Mouse (Mus musculus) midbrain, embryonic 15.5 days (tissue): ENCODE measurements at regions not wholly inside any gene's neighbourhood (a gene's known extent, or its start where the extent isn't known, plus 50 kb on each side); places are given as distances from the start of the nearest gene placed in this dataset.
"Not testable (repeated sequence)": the region's sequence is repeated elsewhere in the genome, so short reads cannot be mapped to it uniquely, and the experiment has no call there.

Source experiments
- ATAC-seq: fragments of 200-750 bp; cut with Nextera tagmentation; replicated peaks from 2 replicates; pipeline ENCODE4 v1.8.0; 2017; ENCODE audit warnings: moderate TSS enrichment
- H3K27ac ChIP-seq: fragments of 300-500 bp; sonication (generic); 2 replicates; pipeline ENCODE4 v1.5.1; 2015; ENCODE audit warnings: mild to moderate bottlenecking, inconsistent platforms
- H3K27me3 ChIP-seq: fragments of 300-500 bp; sonication (generic); replicated peaks from 2 replicates; pipeline ENCODE4 v1.6.1; 2015; ENCODE audit warnings: inconsistent platforms
- H3K36me3 ChIP-seq: fragments of 300-500 bp; sonication (generic); replicated peaks from 2 replicates; pipeline ENCODE4 v1.6.1; 2015; ENCODE audit warnings: inconsistent platforms
- H3K4me1 ChIP-seq: fragments of 300-500 bp; sonication (generic); 2 replicates; pipeline ENCODE4 v1.6.1; 2015; ENCODE audit warnings: inconsistent platforms
- H3K4me2 ChIP-seq: fragments of 300-500 bp; sonication (generic); 2 replicates; pipeline ENCODE4 v1.6.1; 2015; ENCODE audit warnings: inconsistent platforms, mild to moderate bottlenecking, moderate library complexity
- H3K4me3 ChIP-seq: fragments of 300-500 bp; sonication (generic); 2 replicates; pipeline ENCODE4 v1.5.1; 2015; ENCODE audit warnings: mild to moderate bottlenecking, inconsistent platforms
- H3K9ac ChIP-seq: fragments of 300-500 bp; sonication (generic); 2 replicates; pipeline ENCODE4 v1.6.1; 2015; ENCODE audit warnings: mild to moderate bottlenecking, inconsistent platforms
- H3K9me3 ChIP-seq: fragments of 300-500 bp; sonication (generic); 2 replicates; pipeline ENCODE4 v1.6.1; 2016; ENCODE audit warnings: inconsistent platforms
- WGBS: fragments of 180-500 bp; shearing (Covaris S2); methylation state at CpG from one replicate; pipeline ENCODE4 v1.1.7; 2015; ENCODE audit warnings: mixed read lengths; 5-methylcytosine and 5-hydroxymethylcytosine counted together

DNA sequence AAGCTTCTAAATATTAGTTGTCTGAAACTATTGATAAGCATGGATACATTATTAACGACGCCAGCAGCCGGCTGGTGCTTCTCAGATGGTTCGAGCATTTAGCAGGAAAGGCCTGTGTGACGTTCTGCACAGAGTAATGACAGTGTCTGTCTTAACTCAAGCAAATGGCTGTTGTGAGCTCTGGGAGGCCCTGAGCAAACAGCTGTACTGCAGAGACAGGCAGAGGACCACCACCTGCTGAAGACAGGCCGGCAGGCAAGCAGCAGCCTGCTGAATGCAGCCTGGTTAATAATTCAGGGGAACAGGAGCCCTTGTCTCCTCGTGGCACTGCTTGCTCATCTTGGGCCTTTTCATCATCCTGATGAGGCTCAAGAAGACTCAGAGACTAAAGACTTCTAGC, 105.8 kb upstream of the Ttc29 start:
- Histone ChIP-seq H3K4me3 (no peak overlapping the region), H3K36me3 (no peaks in the 10 kb centered on the region), H3K27ac (no peak overlapping the region), H3K9ac (no peak overlapping the region), H3K4me2 (no peak overlapping the region), H3K27me3 (no peaks in the 10 kb centered on the region), H3K4me1 (no peaks in the 10 kb centered on the region), H3K9me3 (no peaks in the 10 kb centered on the region)
- WGBS: 71% methylated on average over 7 of the region's 7 CpGs
- no peak for ATAC-seq

DNA sequence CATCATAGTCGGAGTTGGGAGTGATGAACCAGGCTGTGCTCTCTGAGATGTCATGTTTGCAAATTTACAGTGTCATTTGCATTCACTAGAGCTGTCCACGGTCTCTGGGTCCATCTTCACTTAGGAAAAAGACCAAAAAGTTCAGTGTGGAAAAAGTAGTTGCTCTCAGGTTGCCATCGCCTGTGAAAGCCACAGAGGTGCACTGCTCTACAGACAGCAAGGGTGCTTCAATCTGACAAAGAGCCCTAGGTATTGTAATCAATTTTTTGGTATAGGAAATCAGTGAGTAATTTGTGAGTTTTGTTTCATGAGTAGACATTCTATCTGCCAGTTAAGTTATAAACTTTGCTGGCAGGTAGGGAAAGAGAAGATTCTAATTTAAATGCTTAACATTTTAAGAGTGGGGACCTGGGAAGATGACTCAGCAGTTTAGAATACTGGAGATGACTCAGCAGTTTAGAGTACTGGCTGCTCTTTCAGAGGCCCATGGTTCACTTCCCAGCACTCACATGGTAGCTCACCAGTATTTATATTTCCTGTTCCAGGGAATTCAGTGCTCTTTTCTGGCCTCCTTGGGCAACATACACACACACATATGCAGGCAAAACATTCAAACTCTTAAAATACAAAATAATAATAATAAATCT, 103.0 kb upstream of the Ttc29 start:
- no peaks in the 10 kb centered on the region for H3K27me3 ChIP-seq
- H3K4me1 ChIP-seq: no peaks in the 10 kb centered on the region; the same call in 1 of the 2 replicates
- H3K9me3 ChIP-seq: no peaks in the 10 kb centered on the region
- H3K9ac ChIP-seq: no peak overlapping the region
- H3K27ac ChIP-seq: no peak overlapping the region
- WGBS: 89% methylated on average over 3 of the region's 3 CpGs
- H3K36me3 ChIP-seq: no peaks in the 10 kb centered on the region
- ATAC-seq: no peak
- H3K4me2 ChIP-seq: no peak overlapping the region
- no peak overlapping the region for H3K4me3 ChIP-seq

DNA sequence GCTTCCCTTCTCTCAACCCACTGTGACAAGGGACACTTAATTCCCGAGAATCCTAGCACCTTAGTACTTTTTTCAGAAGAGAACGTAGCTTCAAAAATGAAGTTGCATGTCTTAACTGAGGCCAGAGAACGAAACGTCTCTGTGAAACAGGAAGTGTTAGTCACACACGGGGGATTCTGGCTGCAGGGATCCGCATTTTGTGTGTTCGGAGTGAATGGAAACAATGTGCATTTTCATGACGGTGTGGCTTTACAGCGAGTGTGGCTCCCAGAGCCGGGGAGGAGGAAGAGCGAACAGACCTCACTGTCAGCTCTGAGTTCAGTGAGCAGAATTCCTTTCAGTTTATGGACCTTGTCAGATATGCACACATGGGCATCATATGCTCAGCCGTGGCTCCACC, 100.0 kb upstream of the Ttc29 start:
- no peaks in the 10 kb centered on the region for H3K27me3 ChIP-seq
- no peaks in the 10 kb centered on the region; the same call in 1 of the 2 replicates for H3K4me1 ChIP-seq
- no peak overlapping the region for H3K27ac ChIP-seq
- no peaks in the 10 kb centered on the region for H3K36me3 ChIP-seq
- H3K4me3 ChIP-seq: no peak overlapping the region
- no peak overlapping the region for H3K4me2 ChIP-seq
- H3K9ac ChIP-seq: no peak overlapping the region
- H3K9me3 ChIP-seq: no peaks in the 10 kb centered on the region
- no peak for ATAC-seq
- WGBS: 44% methylated on average over 12 of the region's 12 CpGs

DNA sequence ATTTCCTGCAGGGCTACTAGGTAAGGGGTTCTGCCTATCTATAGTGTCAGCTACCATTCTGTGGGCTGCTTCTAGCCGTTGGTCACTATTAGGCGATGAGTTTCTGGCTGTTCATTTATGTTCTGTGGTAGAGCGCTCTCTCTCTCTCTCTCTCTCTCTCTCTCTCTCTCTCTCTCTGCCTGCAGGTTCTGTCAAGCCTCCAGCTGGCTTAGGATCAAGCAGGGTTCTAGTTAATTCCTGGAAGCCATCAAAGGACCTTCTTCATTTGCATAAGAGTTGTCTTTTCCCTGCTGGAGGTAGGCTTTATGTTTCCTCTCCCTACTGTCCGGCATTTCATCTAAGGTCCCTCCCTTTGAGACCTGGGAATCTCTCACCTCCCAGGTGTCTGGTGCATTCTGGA, 98.6 kb upstream of the Ttc29 start:
- Histone ChIP-seq H3K27ac (no peak overlapping the region), H3K4me3 (no peak overlapping the region), H3K9me3 (no peaks in the 10 kb centered on the region), H3K4me1 (peaks cover 7% of the 10 kb centered on the region), H3K27me3 (no peaks in the 10 kb centered on the region), H3K4me2 (no peak overlapping the region), H3K36me3 (no peaks in the 10 kb centered on the region), H3K9ac (no peak overlapping the region)
- ATAC-seq: peak; percentile 41; the same call in 1 of the 2 replicates
- 23% methylated on average over 4 of the region's 4 CpGs for WGBS

DNA sequence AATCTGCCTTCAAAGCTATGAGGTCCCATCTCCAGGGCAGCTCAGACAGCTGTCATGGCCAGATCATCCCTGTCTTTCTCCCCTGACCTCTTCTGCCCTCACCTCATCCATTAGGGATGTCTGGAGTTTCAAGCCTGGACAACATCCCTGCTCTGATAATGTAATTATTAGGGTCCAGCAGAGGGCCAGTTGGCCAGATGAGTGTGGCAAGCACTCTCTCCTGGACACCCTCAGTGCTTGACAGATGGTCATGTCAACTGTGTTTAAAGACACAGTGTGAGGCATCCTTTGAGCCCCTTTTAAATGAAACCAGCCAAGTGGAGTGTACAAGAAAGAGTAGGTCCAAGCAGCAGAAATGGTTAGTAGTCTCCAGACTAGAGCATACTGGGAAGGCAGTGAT, 95.9 kb upstream of the Ttc29 start:
- no peak overlapping the region for H3K4me2 ChIP-seq
- H3K27ac ChIP-seq: no peak overlapping the region
- H3K4me1 ChIP-seq: peaks cover 11% of the 10 kb centered on the region
- H3K36me3 ChIP-seq: no peaks in the 10 kb centered on the region
- H3K27me3 ChIP-seq: no peaks in the 10 kb centered on the region
- no peak overlapping the region for H3K4me3 ChIP-seq
- no peak for ATAC-seq
- no peak overlapping the region for H3K9ac ChIP-seq
- H3K9me3 ChIP-seq: no peaks in the 10 kb centered on the region

DNA sequence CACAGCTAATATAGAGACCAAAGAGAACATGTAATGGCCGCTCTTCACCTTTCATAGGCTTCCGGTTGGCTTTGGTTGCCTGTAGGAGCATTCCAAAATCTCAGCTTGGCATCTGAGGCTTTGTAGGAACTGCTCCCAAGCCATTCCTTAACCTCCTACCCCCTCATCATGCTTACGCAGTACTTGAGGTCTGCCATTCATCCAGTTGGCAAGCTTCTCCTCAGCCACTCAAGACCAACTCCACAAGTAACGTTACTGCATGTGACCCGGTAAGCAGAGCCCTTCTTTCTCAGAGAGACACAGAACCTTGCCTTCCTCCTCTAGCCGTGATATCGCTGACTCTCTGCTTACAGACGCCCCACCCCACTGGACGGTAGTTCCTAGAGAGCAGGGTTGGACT, 94.6 kb upstream of the Ttc29 start:
- Histone ChIP-seq H3K4me1 (peaks cover 11% of the 10 kb centered on the region), H3K4me3 (no peak overlapping the region), H3K9me3 (no peaks in the 10 kb centered on the region), H3K9ac (no peak overlapping the region), H3K27ac (no peak overlapping the region), H3K4me2 (no peak overlapping the region), H3K27me3 (no peaks in the 10 kb centered on the region), H3K36me3 (no peaks in the 10 kb centered on the region)
- no peak for ATAC-seq
- WGBS: 89% methylated on average over 9 of the region's 9 CpGs

DNA sequence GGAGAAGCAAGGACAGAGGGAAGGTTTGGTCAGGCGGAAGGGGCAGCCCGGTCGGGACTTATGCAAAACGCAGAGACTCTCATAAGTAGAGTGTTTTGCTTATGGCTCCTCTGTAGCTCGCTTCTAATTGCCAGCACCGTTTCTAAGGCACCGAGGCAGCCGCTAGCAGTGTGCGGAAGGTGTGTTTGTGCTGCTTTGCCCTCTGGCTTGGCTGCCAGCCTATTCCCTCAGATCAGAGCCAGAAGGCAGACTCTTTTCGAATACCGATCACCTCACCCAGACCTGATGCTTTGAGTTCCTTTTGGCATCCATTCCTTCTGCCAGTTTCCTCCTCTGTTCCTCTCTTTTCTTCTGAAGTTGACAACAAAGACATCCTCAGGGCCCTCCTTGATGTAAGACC, 93.4 kb upstream of the Ttc29 start:
- peak; percentile 78 for ATAC-seq
- Histone ChIP-seq H3K4me1 (peaks cover 11% of the 10 kb centered on the region), H3K36me3 (no peaks in the 10 kb centered on the region), H3K27ac (peak overlapping the region; percentile 26; the same call in 1 of the 2 replicates), H3K9me3 (no peaks in the 10 kb centered on the region), H3K9ac (no peak overlapping the region), H3K27me3 (no peaks in the 10 kb centered on the region), H3K4me2 (peak overlapping the region; percentile 25; the same call in 1 of the 2 replicates), H3K4me3 (no peak overlapping the region)
- WGBS: 31% methylated on average over 11 of the region's 11 CpGs

DNA sequence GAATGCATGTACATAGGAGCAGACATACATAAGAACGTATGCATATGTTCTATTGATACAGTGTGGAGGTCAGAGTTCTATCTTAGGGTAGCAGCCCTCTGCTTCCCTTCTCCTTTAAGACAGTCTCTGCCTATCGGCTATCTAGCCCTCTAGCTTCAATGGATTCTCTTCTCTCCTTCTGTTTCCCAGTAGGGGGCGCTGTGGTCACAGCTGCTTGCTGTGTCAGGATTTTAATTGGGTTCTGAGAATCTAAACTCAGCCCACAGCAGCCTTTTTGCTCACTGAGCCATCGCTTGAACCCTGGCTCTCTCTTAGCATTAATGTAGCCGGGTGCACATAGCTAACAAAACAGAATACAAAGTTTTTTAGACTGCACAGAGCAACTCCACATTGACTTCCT, 88.8 kb upstream of the Ttc29 start:
- Histone ChIP-seq H3K4me1 (peaks cover 6% of the 10 kb centered on the region), H3K27me3 (no peaks in the 10 kb centered on the region), H3K9ac (no peak overlapping the region), H3K4me2 (no peak overlapping the region), H3K36me3 (no peaks in the 10 kb centered on the region), H3K9me3 (no peaks in the 10 kb centered on the region), H3K4me3 (no peak overlapping the region), H3K27ac (no peak overlapping the region)
- 52% methylated on average over 5 of the region's 5 CpGs for WGBS
- no peak for ATAC-seq

DNA sequence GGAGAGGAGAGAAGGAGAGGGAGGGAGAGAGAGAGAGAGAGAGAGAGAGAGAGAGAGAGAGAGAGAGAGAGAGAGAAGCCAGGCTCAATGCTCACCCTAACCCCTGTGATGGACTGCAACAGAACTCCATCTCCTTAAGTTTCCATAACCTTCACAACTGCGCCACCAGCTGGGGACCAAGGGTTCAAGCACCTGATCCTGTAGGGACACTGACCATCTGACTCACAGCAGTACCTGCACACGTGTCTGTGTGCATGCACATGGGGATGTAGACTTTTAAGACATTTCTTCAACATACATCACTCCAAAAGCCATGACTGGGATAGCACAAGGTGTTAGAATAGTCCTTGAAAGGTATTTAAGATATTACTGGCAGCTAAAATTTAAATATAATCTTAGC, 85.2 kb upstream of the Ttc29 start:
- 20% methylated on average over 2 of the region's 2 CpGs for WGBS
- peak; percentile 50; the same call in 1 of the 2 replicates for ATAC-seq
- H3K27me3 ChIP-seq: no peaks in the 10 kb centered on the region

DNA sequence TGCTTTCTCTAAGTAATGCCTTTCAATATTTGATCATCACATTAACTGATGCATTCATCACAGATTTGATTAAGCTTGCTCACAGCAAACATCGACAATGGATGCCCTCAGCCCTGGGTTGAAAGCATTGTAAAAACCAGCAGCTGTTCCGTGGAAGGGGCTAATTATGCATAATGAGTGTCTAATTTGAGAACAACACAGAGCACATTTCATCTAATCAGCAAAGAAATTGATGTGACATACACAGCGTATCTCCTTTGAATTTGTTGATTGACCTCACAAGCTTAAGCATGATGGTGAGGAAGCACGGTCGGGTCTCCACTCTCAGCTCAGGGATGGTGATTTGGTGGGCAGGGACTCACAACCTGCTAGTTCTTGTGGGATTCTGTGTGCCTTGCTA, 84.0 kb upstream of the Ttc29 start:
- no peaks in the 10 kb centered on the region for H3K9me3 ChIP-seq
- 24% methylated on average over 5 of the region's 5 CpGs for WGBS
- no peaks in the 10 kb centered on the region for H3K36me3 ChIP-seq
- H3K4me3 ChIP-seq: no peak overlapping the region
- H3K27ac ChIP-seq: no peak overlapping the region
- no peaks in the 10 kb centered on the region; the same call in 1 of the 2 replicates for H3K4me1 ChIP-seq
- ATAC-seq: 0 out of 2 replicates have a peak, but pooled peaks have one; percentile 52
- no peaks in the 10 kb centered on the region for H3K27me3 ChIP-seq
- no peak overlapping the region for H3K4me2 ChIP-seq
- H3K9ac ChIP-seq: no peak overlapping the region

More for the DNA sequence above, 85.2 kb upstream of the Ttc29 start:
- no peak overlapping the region for H3K27ac ChIP-seq
- no peaks in the 10 kb centered on the region for H3K9me3 ChIP-seq
- no peak overlapping the region for H3K9ac ChIP-seq
- no peak overlapping the region for H3K4me3 ChIP-seq
- no peak overlapping the region for H3K4me2 ChIP-seq
- no peaks in the 10 kb centered on the region; the same call in 1 of the 2 replicates for H3K4me1 ChIP-seq
- H3K36me3 ChIP-seq: no peaks in the 10 kb centered on the region

DNA sequence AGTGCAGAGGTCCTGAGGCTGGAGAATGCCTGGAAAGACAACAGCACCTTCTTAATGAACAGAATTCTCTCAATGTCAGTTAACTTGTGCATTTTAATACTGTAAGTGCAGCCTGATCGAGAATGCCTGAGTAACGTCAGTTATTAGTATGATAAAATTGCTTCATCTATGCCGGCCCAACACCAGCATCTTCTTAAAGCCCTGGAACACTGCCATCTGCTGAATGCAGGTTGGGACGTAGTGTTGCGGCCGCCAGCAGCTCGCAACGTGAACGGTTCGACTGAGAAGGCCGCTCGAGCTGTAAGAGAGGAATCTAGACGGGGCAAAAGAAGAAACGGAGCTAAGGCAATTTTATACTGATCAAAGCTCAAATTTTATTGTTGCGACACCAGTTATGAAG, 73.6 kb upstream of the Ttc29 start:
- not testable (repeated sequence) for H3K4me3 ChIP-seq, H3K36me3 ChIP-seq, ATAC-seq, H3K27ac ChIP-seq, H3K4me1 ChIP-seq, H3K27me3 ChIP-seq, H3K9me3 ChIP-seq, H3K4me2 ChIP-seq, H3K9ac ChIP-seq
- WGBS: 49% methylated on average over 14 of the region's 15 CpGs

DNA sequence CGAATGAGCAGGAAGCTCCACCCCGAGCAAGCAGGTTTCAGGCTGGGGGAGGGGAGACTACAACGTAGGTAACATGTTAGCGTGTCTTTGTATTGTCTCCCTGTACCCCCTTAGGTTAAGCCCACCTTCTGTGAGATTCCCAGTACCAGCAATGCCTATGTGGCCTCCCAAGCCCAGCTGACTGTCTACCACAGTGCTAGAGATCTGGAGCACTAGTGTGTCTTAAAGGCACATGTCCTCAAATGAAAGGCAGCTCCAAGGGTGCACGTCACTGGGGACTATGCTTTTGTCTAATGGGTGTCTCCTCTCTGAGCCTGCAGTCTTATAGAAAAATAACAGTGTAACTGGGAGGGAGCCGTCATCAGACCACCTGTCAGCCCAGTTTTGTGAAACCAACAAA, 65.9 kb upstream of the Ttc29 start:
- Histone ChIP-seq H3K36me3 (no peaks in the 10 kb centered on the region), H3K4me1 (no peaks in the 10 kb centered on the region), H3K4me2 (no peak overlapping the region), H3K9ac (no peak overlapping the region), H3K27ac (no peak overlapping the region), H3K9me3 (no peaks in the 10 kb centered on the region), H3K4me3 (no peak overlapping the region), H3K27me3 (no peaks in the 10 kb centered on the region)
- WGBS: 69% methylated on average over 6 of the region's 6 CpGs
- ATAC-seq: no peak

DNA sequence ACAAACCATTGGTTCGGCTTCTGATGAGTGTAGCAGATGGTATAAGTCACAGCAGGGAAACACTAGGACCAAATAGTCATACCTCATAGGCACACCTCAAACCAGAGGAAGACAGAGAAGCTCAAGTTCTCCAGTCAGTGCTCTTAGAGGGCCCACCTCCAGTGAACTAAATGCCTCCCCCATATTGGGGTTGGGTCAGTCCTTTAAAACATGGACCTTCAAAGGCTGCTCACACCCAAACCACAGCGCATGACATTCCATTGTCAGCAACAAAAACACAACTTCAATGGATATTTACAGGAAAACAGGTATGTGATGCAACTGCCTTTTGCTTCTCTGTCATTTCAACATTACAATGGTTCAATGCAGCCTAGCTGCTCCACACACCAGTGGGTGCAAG, 65.1 kb upstream of the Ttc29 start:
- Histone ChIP-seq H3K9me3 (no peaks in the 10 kb centered on the region), H3K9ac (no peak overlapping the region), H3K27ac (no peak overlapping the region), H3K36me3 (no peaks in the 10 kb centered on the region), H3K27me3 (no peaks in the 10 kb centered on the region), H3K4me1 (no peaks in the 10 kb centered on the region), H3K4me3 (no peak overlapping the region), H3K4me2 (no peak overlapping the region)
- WGBS: 85% methylated on average over 2 of the region's 2 CpGs
- no peak for ATAC-seq
